Mouse (Mus musculus): ENCODE data around the gene Clic4. TPM values are rescaled to one million over a fixed set of nuclear protein-coding genes. Genes with fewer than 3 reads are reported as not detected.

Clic4 gene
- polyA plus RNA-seq, 1 experiment = 139 TPM

GRCm38 (mm10) chr4:135309112-135309659, 36.6 kb upstream of the Clic4 start:
- no peaks in the 10 kb centered on the region for H3K36me3 ChIP-seq (ENCODE audit: control insufficient read depth, insufficient read depth)
- H3K79me2 ChIP-seq (ENCODE audit: control insufficient read depth, insufficient read depth) = no peaks in the 10 kb centered on the region
- no peaks in the 10 kb centered on the region for H3K79me3 ChIP-seq (ENCODE audit: low read depth)
- H3K4me3 ChIP-seq (ENCODE audit: insufficient read depth, poor library complexity, severe bottlenecking) = no peak overlapping the region
- H3ac ChIP-seq (ENCODE audit: control insufficient read depth, insufficient read length, low read depth) = no peak overlapping the region
- TF ChIP-seq FOSL1 (IDR thresholded peaks at IDR 0.05; ENCODE audit: insufficient read depth, low read length, poor library complexity, severe bottlenecking) = no peak
- TF ChIP-seq CEBPB (IDR thresholded peaks at IDR 0.05; ENCODE audit: low read depth) = no peak
- no peak for TF ChIP-seq MAX (IDR thresholded peaks at IDR 0.05)
- no peak for TF ChIP-seq CTCF (IDR thresholded peaks at IDR 0.05; ENCODE audit: control insufficient read depth, insufficient read depth, insufficient read length)
- no peak for TF ChIP-seq USF1 (IDR thresholded peaks at IDR 0.05; ENCODE audit: low read depth)
- no peak for TF ChIP-seq MYOG (IDR thresholded peaks at IDR 0.05; ENCODE audit: control insufficient read depth, extremely low read depth, insufficient read length)
- TF ChIP-seq MYOD1 (IDR thresholded peaks at IDR 0.05; ENCODE audit: control insufficient read depth, insufficient read length, low read depth) = no peak
- no peaks in the 10 kb centered on the region for H3K27me3 ChIP-seq (ENCODE audit: control insufficient read depth, insufficient read depth, insufficient read length)

- TF ChIP-seq USF1 (IDR thresholded peaks at IDR 0.05; ENCODE audit: low read depth) (no peak), CEBPB (IDR thresholded peaks at IDR 0.05; ENCODE audit: low read depth) (no peak), MYOG (IDR thresholded peaks at IDR 0.05; ENCODE audit: control insufficient read depth, extremely low read depth, insufficient read length) (no peak), MAX (IDR thresholded peaks at IDR 0.05) (no peak), FOSL1 (IDR thresholded peaks at IDR 0.05; ENCODE audit: insufficient read depth, low read length, poor library complexity, severe bottlenecking) (no peak), CTCF (IDR thresholded peaks at IDR 0.05; ENCODE audit: control insufficient read depth, insufficient read depth, insufficient read length) (no peak), MYOD1 (IDR thresholded peaks at IDR 0.05; ENCODE audit: control insufficient read depth, insufficient read length, low read depth) (no peak)
- Histone ChIP-seq H3K79me2 (ENCODE audit: control insufficient read depth, insufficient read depth) (no peaks in the 10 kb centered on the region), H3K27me3 (ENCODE audit: control insufficient read depth, insufficient read depth, insufficient read length) (no peaks in the 10 kb centered on the region), H3K4me3 (ENCODE audit: insufficient read depth, poor library complexity, severe bottlenecking) (no peak overlapping the region), H3K36me3 (ENCODE audit: control insufficient read depth, insufficient read depth) (no peaks in the 10 kb centered on the region), H3K79me3 (ENCODE audit: low read depth) (no peaks in the 10 kb centered on the region), H3ac (ENCODE audit: control insufficient read depth, insufficient read length, low read depth) (no peak overlapping the region)
These were observed 34.5 kb upstream of the Clic4 start for GRCm38 (mm10) chr4:135306971-135307632.

- H3K79me3 ChIP-seq (ENCODE audit: low read depth) = no peaks in the 10 kb centered on the region
- H3K27me3 ChIP-seq (ENCODE audit: control insufficient read depth, insufficient read depth, insufficient read length) = no peaks in the 10 kb centered on the region
- no peak overlapping the region for H3K4me3 ChIP-seq (ENCODE audit: insufficient read depth, poor library complexity, severe bottlenecking)
- H3K79me2 ChIP-seq (ENCODE audit: control insufficient read depth, insufficient read depth) = no peaks in the 10 kb centered on the region
- TF ChIP-seq CEBPB (IDR thresholded peaks at IDR 0.05; ENCODE audit: low read depth) (no peak), MAX (IDR thresholded peaks at IDR 0.05) (no peak), MYOD1 (IDR thresholded peaks at IDR 0.05; ENCODE audit: control insufficient read depth, insufficient read length, low read depth) (no peak), CTCF (IDR thresholded peaks at IDR 0.05; ENCODE audit: control insufficient read depth, insufficient read depth, insufficient read length) (no peak), MYOG (IDR thresholded peaks at IDR 0.05; ENCODE audit: control insufficient read depth, extremely low read depth, insufficient read length) (no peak), USF1 (IDR thresholded peaks at IDR 0.05; ENCODE audit: low read depth) (no peak), FOSL1 (IDR thresholded peaks at IDR 0.05; ENCODE audit: insufficient read depth, low read length, poor library complexity, severe bottlenecking) (no peak)
- H3ac ChIP-seq (ENCODE audit: control insufficient read depth, insufficient read length, low read depth) = no peak overlapping the region
- H3K36me3 ChIP-seq (ENCODE audit: control insufficient read depth, insufficient read depth) = no peaks in the 10 kb centered on the region
These were observed 33.9 kb upstream of the Clic4 start for GRCm38 (mm10) chr4:135306533-135306932.

GRCm38 (mm10) chr4:135302261-135302660, 29.6 kb upstream of the Clic4 start:
- TF ChIP-seq MYOD1 (IDR thresholded peaks at IDR 0.05; ENCODE audit: control insufficient read depth, insufficient read length, low read depth) = peak; percentile 83
- no peak for TF ChIP-seq CEBPB (IDR thresholded peaks at IDR 0.05; ENCODE audit: low read depth)
- peak; percentile 89 for TF ChIP-seq MAX (IDR thresholded peaks at IDR 0.05)

GRCm38 (mm10) chr4:135301166-135301565, 28.6 kb upstream of the Clic4 start:
- H3K4me3 ChIP-seq (ENCODE audit: insufficient read depth, poor library complexity, severe bottlenecking) = no peak overlapping the region
- no peaks in the 10 kb centered on the region for H3K79me3 ChIP-seq (ENCODE audit: low read depth)
- H3K36me3 ChIP-seq (ENCODE audit: control insufficient read depth, insufficient read depth) = no peaks in the 10 kb centered on the region
- H3ac ChIP-seq (ENCODE audit: control insufficient read depth, insufficient read length, low read depth) = no peak overlapping the region
- TF ChIP-seq MYOD1 (IDR thresholded peaks at IDR 0.05; ENCODE audit: control insufficient read depth, insufficient read length, low read depth) (peak; percentile 50), USF1 (IDR thresholded peaks at IDR 0.05; ENCODE audit: low read depth) (no peak), MAX (IDR thresholded peaks at IDR 0.05) (peak; percentile 13), CEBPB (IDR thresholded peaks at IDR 0.05; ENCODE audit: low read depth) (peak; percentile 97), MYOG (IDR thresholded peaks at IDR 0.05; ENCODE audit: control insufficient read depth, extremely low read depth, insufficient read length) (no peak), FOSL1 (IDR thresholded peaks at IDR 0.05; ENCODE audit: insufficient read depth, low read length, poor library complexity, severe bottlenecking) (peak; percentile 44), CTCF (IDR thresholded peaks at IDR 0.05; ENCODE audit: control insufficient read depth, insufficient read depth, insufficient read length) (no peak)
- H3K27me3 ChIP-seq (ENCODE audit: control insufficient read depth, insufficient read depth, insufficient read length) = no peaks in the 10 kb centered on the region
- no peaks in the 10 kb centered on the region for H3K79me2 ChIP-seq (ENCODE audit: control insufficient read depth, insufficient read depth)

More at GRCm38 (mm10) chr4:135302261-135302660, 29.6 kb upstream of the Clic4 start:
- Histone ChIP-seq H3K27me3 (ENCODE audit: control insufficient read depth, insufficient read depth, insufficient read length) (no peaks in the 10 kb centered on the region), H3K79me2 (ENCODE audit: control insufficient read depth, insufficient read depth) (no peaks in the 10 kb centered on the region), H3K79me3 (ENCODE audit: low read depth) (no peaks in the 10 kb centered on the region), H3K4me3 (ENCODE audit: insufficient read depth, poor library complexity, severe bottlenecking) (no peak overlapping the region), H3ac (ENCODE audit: control insufficient read depth, insufficient read length, low read depth) (no peak overlapping the region), H3K36me3 (ENCODE audit: control insufficient read depth, insufficient read depth) (no peaks in the 10 kb centered on the region)

Data from C2C12 (cell line).